Mouse (Mus musculus) bone marrow, adult 2 months (tissue): ENCODE measurements around the gene Arfgef3.

ENCODE experiments used
- CTCF ChIP-seq: fragments of 200-500 bp; IDR thresholded peaks from 2 replicates; pipeline ENCODE4 v1.5.1; 2011; ENCODE audit warnings: low read length, control low read depth; ENCODE audit not compliant: control insufficient read depth, insufficient read depth
- POLR2A ChIP-seq: fragments of 200-500 bp; IDR thresholded peaks from 2 replicates; pipeline ENCODE4 v1.6.1; 2011; ENCODE audit warnings: low read depth, mild to moderate bottlenecking, control low read depth, low read length, borderline replicate concordance; ENCODE audit not compliant: control insufficient read depth

DNA sequence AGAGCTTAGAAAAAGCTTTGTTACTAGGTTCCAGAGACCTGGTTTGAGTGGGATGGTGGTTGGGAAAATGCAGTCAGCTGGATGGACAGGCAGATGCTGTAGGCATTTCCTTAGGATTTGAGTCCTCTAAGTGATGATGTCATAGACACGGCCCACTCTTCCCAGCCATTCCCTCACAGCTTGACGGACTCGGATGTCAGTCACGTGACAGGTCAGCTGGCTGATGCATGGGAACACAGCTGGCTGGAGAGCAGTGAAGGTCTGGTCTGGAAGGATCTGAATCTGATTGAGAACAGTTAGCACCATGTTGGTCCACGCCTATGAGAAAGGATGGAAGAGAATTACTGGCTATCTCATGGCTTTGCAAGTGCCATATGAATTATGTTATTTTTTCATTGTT, 154.3 kb downstream of the Arfgef3 start:
- TF ChIP-seq POLR2A (no peak), CTCF (no peak)
